Mouse (Mus musculus) heart, embryonic 14.5 days (tissue): Measurements from ENCODE around the gene Vmn2r52. TPM values are rescaled to one million over a fixed set of nuclear protein-coding genes. Genes with fewer than 3 reads are reported as not detected.
"Not testable (repeated sequence)": the region's sequence is repeated elsewhere in the genome, so short reads cannot be mapped to it uniquely, and the experiment has no call there.

ENCODE experiments used
- ATAC-seq: fragments of 200-750 bp; cut with Nextera tagmentation; 2 replicates; pipeline ENCODE4 v1.8.0; 2017; ENCODE audit warnings: low read depth, moderate TSS enrichment; ENCODE audit not compliant: insufficient number of reproducible peaks, insufficient read depth, low FRiP score
- H3K27ac ChIP-seq, 2 experiments: fragments of 200-500 bp in 1 of 2; fragments of 300-500 bp in 1 of 2; sonication (generic) in 1 of 2; replicated peaks in 1 of 2; 2 replicates each; pipeline ENCODE4 v1.5.1; 2012 to 2014; ENCODE audit warnings: low read depth in 2 of 2, low read length in 2 of 2, control low read depth in 1 of 2, mild to moderate bottlenecking in 1 of 2, mixed read lengths in 1 of 2; ENCODE audit not compliant: control insufficient read depth in 1 of 2, insufficient read depth in 1 of 2
- H3K27me3 ChIP-seq: fragments of 300-500 bp; sonication (generic); 2 replicates; pipeline ENCODE4 v1.6.1; 2014; ENCODE audit warnings: mild to moderate bottlenecking, low read length, control low read depth; ENCODE audit not compliant: control insufficient read depth, insufficient read depth
- H3K36me3 ChIP-seq: fragments of 300-500 bp; sonication (generic); 2 replicates; pipeline ENCODE4 v1.6.1; 2014; ENCODE audit warnings: mild to moderate bottlenecking, control low read depth, low read length, mixed read lengths; ENCODE audit not compliant: control insufficient read depth, insufficient read depth
- H3K4me1 ChIP-seq, 2 experiments: fragments of 200-500 bp in 1 of 2; fragments of 300-500 bp in 1 of 2; sonication (generic) in 1 of 2; 2 replicates each; pipeline ENCODE4 v1.6.1; 2012 to 2014; ENCODE audit warnings: low read length in 2 of 2, control low read depth in 1 of 2, mixed read lengths in 1 of 2; ENCODE audit not compliant: control insufficient read depth in 2 of 2, insufficient read depth in 2 of 2
- H3K4me2 ChIP-seq: fragments of 300-500 bp; sonication (generic); 2 replicates; pipeline ENCODE4 v1.6.1; 2014; ENCODE audit warnings: mild to moderate bottlenecking, low read length
- H3K4me3 ChIP-seq, 2 experiments: fragments of 200-500 bp in 1 of 2; fragments of 300-500 bp in 1 of 2; sonication (generic) in 1 of 2; 2 replicates each; pipeline ENCODE4 v1.5.1; 2012 to 2014; ENCODE audit warnings: low read length in 2 of 2, mild to moderate bottlenecking in 2 of 2, control low read depth in 1 of 2, low read depth in 1 of 2, moderate library complexity in 1 of 2; ENCODE audit not compliant: control insufficient read depth in 1 of 2, insufficient read depth in 1 of 2
- H3K9ac ChIP-seq: fragments of 300-500 bp; sonication (generic); 2 replicates; pipeline ENCODE4 v1.6.1; 2014; ENCODE audit warnings: mild to moderate bottlenecking, low read length
- H3K9me3 ChIP-seq: fragments of 300-500 bp; sonication (generic); 2 replicates; pipeline ENCODE4 v1.6.1; 2016; ENCODE audit warnings: low read length, control low read depth; ENCODE audit not compliant: control insufficient read depth
- WGBS: fragments of 180-500 bp; shearing (Covaris S2); extraction: QIAGEN DNeasy Blood & Tissue Kit; methylation state at CpG from one replicate; pipeline ENCODE4 v1.1.7; 2014; 5-methylcytosine and 5-hydroxymethylcytosine counted together
- polyA plus RNA-seq: library from polyadenylated mRNA; unstranded; fragments of >200 nt; fragmentation: Nextera tagmentation; extraction: Ambion mirVana; gene quantifications from 2 replicates; pipeline ENCODE4 v1.2.1, GENCODE M21; 2014

Vmn2r52 gene
- polyA plus RNA-seq, result not detected in 2 replicates

DNA sequence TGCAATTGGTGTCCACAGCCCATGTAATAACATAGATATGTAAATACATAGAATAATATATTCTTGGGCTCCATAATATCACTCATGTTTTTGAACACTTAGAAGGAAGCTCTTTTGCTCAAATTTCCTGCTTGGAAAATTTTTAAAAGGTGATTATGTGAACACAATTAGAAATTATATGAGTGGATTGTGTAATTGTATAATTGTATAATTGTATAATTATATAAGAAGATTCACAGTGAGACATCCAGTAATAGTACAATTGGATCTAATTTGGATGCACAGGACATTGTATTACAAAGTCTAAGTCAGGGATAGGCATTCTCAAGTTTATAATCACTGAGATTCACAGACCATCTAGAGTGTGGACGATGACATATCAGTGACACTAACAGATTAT lies at the start of gene Vmn2r52:
Vmn2r52 (minus strand) TSS at position 101 of the 400 bp plus-strand sequence.
- H3K4me3 ChIP-seq, result no peak within 1 kb of the TSS
- no peaks in the 10 kb centered on the region for H3K36me3 ChIP-seq
- no peak within 1 kb of the TSS for H3K9ac ChIP-seq
- no peaks in the 10 kb centered on the region for H3K4me1 ChIP-seq
- no peak within 1 kb of the TSS for H3K27ac ChIP-seq
- H3K9me3 ChIP-seq, result peaks cover 9% of the 10 kb centered on the region
- no peak within 1 kb of the TSS for H3K4me2 ChIP-seq
- WGBS, result 67% methylated on average over 1 of the region's 1 CpGs
- ATAC-seq, result no peak
- H3K27me3 ChIP-seq, result no peaks in the 10 kb centered on the region

DNA sequence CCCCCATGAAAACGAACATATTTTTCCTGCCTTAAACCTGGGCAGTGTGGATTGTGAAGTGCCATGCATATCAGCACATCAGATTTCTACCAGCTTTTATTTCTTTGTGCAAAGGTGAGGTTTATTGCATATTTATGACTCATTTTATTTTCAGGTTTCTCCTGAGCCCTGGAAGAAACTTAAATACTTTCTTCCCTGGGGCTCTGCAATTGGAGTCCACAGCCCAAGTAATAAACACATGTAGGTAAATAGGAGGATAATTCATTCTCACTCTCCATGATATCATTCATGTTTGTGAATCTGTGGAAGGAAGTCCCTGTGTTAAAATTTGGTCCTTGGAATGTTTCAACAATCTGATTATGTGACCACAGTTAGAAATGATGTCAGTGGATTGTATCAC lies 70.7 kb downstream of the Vmn2r52 start, which contains the start of gene Vmn2r51:
Vmn2r51 (minus strand) TSS at position 101 of the 400 bp plus-strand sequence.
- H3K9ac ChIP-seq, H3K36me3 ChIP-seq, H3K9me3 ChIP-seq, H3K4me2 ChIP-seq, H3K4me3 ChIP-seq, ATAC-seq, H3K4me1 ChIP-seq, H3K27me3 ChIP-seq, H3K27ac ChIP-seq: not testable (repeated sequence)
- 51% methylated on average over 1 of the region's 1 CpGs for WGBS

Other genes starting within 250 kb of the Vmn2r52 start
- gene Vmn2r48, start 223.0 kb downstream of the Vmn2r52 start, polyA plus RNA-seq, result not detected in 2 replicates
- not detected in 2 replicates for gene Vmn2r49, start 184.3 kb downstream of the Vmn2r52 start, polyA plus RNA-seq
- gene Vmn2r50, start 123.3 kb downstream of the Vmn2r52 start, polyA plus RNA-seq, result not detected in 2 replicates
- not detected in 2 replicates for gene Vmn2r51, start 70.8 kb downstream of the Vmn2r52 start, polyA plus RNA-seq
- gene Vmn1r66, start 101.4 kb upstream of the Vmn2r52 start, polyA plus RNA-seq, result not detected in 2 replicates